Mouse (Mus musculus): Measurements from ENCODE around the gene Sdhc. TPM values are rescaled to one million over a fixed set of nuclear protein-coding genes. Genes with fewer than 3 reads are reported as not detected.

Gene Sdhc
- total and polyA plus RNA-seq, 3 experiments, result 40.5 to 225 (median 158) TPM

DNA sequence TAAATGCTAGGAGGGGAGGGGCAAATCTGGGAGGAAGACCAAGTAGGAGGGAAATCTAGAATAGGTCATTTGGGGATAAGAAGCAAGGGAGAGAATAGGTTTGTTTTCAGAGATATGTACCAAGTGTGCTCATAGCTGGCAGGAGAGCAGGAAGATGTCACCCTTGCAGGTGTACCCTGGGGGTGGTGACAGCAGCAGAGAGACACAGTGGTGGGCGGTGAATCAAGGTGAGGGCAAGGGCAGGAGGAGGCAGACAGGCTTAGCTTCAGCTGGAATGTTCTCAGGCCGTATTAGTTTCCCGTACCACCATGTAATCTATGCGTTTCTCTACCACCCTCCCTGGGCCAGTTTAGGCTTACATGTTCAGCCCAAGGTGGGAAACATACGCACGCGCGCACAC is 22.4 kb upstream of the Sdhc start:
- no peak overlapping the region for H3K4me3 ChIP-seq (ENCODE audit: low read depth, low read length)
- no peak for ATAC-seq (ENCODE audit: extremely low read depth, insufficient number of reproducible peaks, low FRiP score, poor library complexity, severe bottlenecking)
- H3K27me3 ChIP-seq (ENCODE audit: insufficient read depth, low read length), result peaks cover 38% of the 10 kb centered on the region
- H3K4me1 ChIP-seq (ENCODE audit: insufficient read depth, low read depth, low read length), result no peaks in the 10 kb centered on the region
- TF ChIP-seq TAL1 (conservative IDR thresholded peaks at IDR 0.05; ENCODE audit: low read depth, low read length), result no peak
- TF ChIP-seq CTCF (IDR thresholded peaks at IDR 0.05; ENCODE audit: low read depth, low read length), result no peak
- TF ChIP-seq GATA1 (IDR thresholded peaks at IDR 0.05; ENCODE audit: borderline replicate concordance, low read length), result no peak
- no peak for TF ChIP-seq POLR2AphosphoS5 (IDR thresholded peaks at IDR 0.05; ENCODE audit: insufficient replicate concordance, low read depth, low read length)
- no peak for TF ChIP-seq GATA2 (IDR thresholded peaks at IDR 0.05; ENCODE audit: borderline replicate concordance, low read depth, low read length)
- no peaks in the 10 kb centered on the region for H3K9me3 ChIP-seq (replicated peaks)
- H3K36me3 ChIP-seq (replicated peaks), result no peaks in the 10 kb centered on the region
- DNase-seq (ENCODE audit: low spot score), result no peak

DNA sequence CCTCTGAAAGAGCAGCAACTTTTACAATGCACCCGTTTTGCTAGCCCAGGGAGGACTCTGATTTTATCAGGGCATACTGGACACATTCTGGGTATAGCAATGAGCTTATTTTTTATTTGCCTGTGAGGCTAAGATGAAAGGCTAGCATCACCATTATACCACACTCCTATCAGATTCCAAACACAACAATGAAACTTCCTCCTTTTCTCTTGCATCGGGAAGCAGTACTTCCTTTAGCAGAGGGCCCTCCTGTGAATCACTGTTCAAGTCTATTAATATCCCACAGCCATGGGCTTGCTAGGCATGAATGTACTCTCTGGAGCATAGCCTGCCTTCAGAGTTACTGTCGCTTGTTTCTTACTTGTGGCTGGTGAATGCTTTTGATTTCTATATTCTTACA is 20.7 kb upstream of the Sdhc start:
- DNase-seq (ENCODE audit: low spot score), result no peak
- TF ChIP-seq POLR2AphosphoS5 (IDR thresholded peaks at IDR 0.05; ENCODE audit: insufficient replicate concordance, low read depth, low read length), result no peak
- no peak for TF ChIP-seq CTCF (IDR thresholded peaks at IDR 0.05; ENCODE audit: low read depth, low read length)
- no peak for TF ChIP-seq TAL1 (conservative IDR thresholded peaks at IDR 0.05; ENCODE audit: low read depth, low read length)
- no peak for TF ChIP-seq GATA1 (IDR thresholded peaks at IDR 0.05; ENCODE audit: borderline replicate concordance, low read length)
- TF ChIP-seq GATA2 (IDR thresholded peaks at IDR 0.05; ENCODE audit: borderline replicate concordance, low read depth, low read length), result no peak
- no peak overlapping the region for H3K4me3 ChIP-seq (ENCODE audit: low read depth, low read length)
- no peaks in the 10 kb centered on the region for H3K36me3 ChIP-seq (replicated peaks)
- H3K4me1 ChIP-seq (ENCODE audit: insufficient read depth, low read depth, low read length), result no peaks in the 10 kb centered on the region
- H3K27me3 ChIP-seq (ENCODE audit: insufficient read depth, low read length), result peaks cover 30% of the 10 kb centered on the region
- no peaks in the 10 kb centered on the region for H3K9me3 ChIP-seq (replicated peaks)
- ATAC-seq (ENCODE audit: extremely low read depth, insufficient number of reproducible peaks, low FRiP score, poor library complexity, severe bottlenecking), result no peak

GRCm38 (mm10) chr1:171169913-171170312 is 19.5 kb upstream of the Sdhc start:
- H3K4me1 ChIP-seq (ENCODE audit: insufficient read depth, low read depth, low read length), result no peaks in the 10 kb centered on the region
- TF ChIP-seq POLR2AphosphoS5 (IDR thresholded peaks at IDR 0.05; ENCODE audit: insufficient replicate concordance, low read depth, low read length) (no peak), TAL1 (conservative IDR thresholded peaks at IDR 0.05; ENCODE audit: low read depth, low read length) (no peak), GATA2 (IDR thresholded peaks at IDR 0.05; ENCODE audit: borderline replicate concordance, low read depth, low read length) (no peak), CTCF (IDR thresholded peaks at IDR 0.05; ENCODE audit: low read depth, low read length) (no peak)
- no peaks in the 10 kb centered on the region for H3K36me3 ChIP-seq (replicated peaks)
- peaks cover 33% of the 10 kb centered on the region for H3K27me3 ChIP-seq (ENCODE audit: insufficient read depth, low read length)
- no peak for ATAC-seq (ENCODE audit: extremely low read depth, insufficient number of reproducible peaks, low FRiP score, poor library complexity, severe bottlenecking)
- H3K4me3 ChIP-seq (ENCODE audit: low read depth, low read length), result no peak overlapping the region
- H3K9me3 ChIP-seq (replicated peaks), result no peaks in the 10 kb centered on the region
- DNase-seq (ENCODE audit: low spot score), result no peak

DNA sequence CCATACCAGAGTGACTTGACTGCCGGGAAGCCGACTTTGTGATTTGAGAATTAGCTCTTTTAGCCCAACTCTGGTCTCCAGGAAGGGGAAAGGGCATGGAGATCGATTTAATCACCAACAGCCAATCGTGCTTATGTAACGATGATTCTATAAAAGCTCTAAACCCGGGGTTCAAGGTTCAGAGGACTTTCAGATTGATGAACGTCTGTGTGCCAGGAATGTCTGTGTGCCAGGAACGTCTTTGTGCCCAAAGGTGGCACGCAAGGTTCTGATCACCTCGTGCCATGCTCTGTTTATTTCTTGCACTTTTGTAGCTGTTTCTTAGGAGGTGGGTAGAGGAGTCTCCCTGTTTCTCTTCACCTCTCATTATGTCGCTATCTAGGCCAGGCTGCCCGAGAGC is 18.5 kb upstream of the Sdhc start:
- no peaks in the 10 kb centered on the region for H3K36me3 ChIP-seq (replicated peaks)
- TF ChIP-seq CTCF (IDR thresholded peaks at IDR 0.05; ENCODE audit: low read depth, low read length) (no peak), TAL1 (conservative IDR thresholded peaks at IDR 0.05; ENCODE audit: low read depth, low read length) (no peak), GATA2 (IDR thresholded peaks at IDR 0.05; ENCODE audit: borderline replicate concordance, low read depth, low read length) (no peak), POLR2AphosphoS5 (IDR thresholded peaks at IDR 0.05; ENCODE audit: insufficient replicate concordance, low read depth, low read length) (no peak), GATA1 (IDR thresholded peaks at IDR 0.05; ENCODE audit: borderline replicate concordance, low read length) (no peak)
- no peaks in the 10 kb centered on the region for H3K4me1 ChIP-seq (ENCODE audit: insufficient read depth, low read depth, low read length)
- DNase-seq (ENCODE audit: low spot score) (no peak), ATAC-seq (ENCODE audit: extremely low read depth, insufficient number of reproducible peaks, low FRiP score, poor library complexity, severe bottlenecking) (no peak)
- H3K4me3 ChIP-seq (ENCODE audit: low read depth, low read length), result no peak overlapping the region
- H3K9me3 ChIP-seq (replicated peaks), result no peaks in the 10 kb centered on the region
- peaks cover 30% of the 10 kb centered on the region for H3K27me3 ChIP-seq (ENCODE audit: insufficient read depth, low read length)

DNA sequence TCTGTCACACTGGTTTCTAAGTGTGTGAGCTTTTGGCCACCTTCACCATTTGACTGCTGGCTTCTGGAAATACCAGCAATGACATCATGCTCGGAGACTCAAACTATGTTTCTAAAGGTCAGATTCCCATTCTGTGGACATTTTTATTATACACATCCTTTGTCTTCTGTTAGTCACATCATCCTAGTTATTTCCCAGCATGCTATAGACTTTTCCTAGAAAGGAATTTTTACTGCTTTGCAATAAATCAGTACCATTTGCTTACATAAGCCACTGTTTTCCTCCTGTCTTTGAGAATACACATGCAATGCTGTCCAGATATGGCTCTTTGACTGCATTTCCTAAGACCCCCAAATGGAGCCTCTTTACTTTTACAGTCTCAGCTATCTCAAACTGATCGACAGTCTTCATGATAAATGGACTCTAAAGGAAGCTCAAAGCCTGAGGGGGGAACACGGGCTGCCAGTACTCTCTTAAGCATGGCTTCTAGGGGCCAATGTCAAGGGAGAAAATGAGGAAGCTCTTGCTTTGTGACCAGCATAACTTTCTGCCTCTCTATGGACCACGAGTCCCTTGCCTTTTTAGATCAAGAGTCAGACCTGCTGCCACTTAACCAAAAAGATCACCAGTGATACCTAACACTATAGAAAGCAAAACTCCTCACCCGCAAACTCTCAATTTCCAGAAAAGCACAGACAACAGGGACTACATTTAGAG is 15.4 kb upstream of the Sdhc start:
- no peak for ATAC-seq (ENCODE audit: extremely low read depth, insufficient number of reproducible peaks, low FRiP score, poor library complexity, severe bottlenecking)
- Histone ChIP-seq H3K4me3 (ENCODE audit: low read depth, low read length) (no peak overlapping the region), H3K27me3 (ENCODE audit: insufficient read depth, low read length) (peaks cover 13% of the 10 kb centered on the region), H3K36me3 (replicated peaks) (no peaks in the 10 kb centered on the region), H3K4me1 (ENCODE audit: insufficient read depth, low read depth, low read length) (no peaks in the 10 kb centered on the region), H3K9me3 (replicated peaks) (no peaks in the 10 kb centered on the region)
- TF ChIP-seq GATA1 (IDR thresholded peaks at IDR 0.05; ENCODE audit: borderline replicate concordance, low read length) (no peak), POLR2AphosphoS5 (IDR thresholded peaks at IDR 0.05; ENCODE audit: insufficient replicate concordance, low read depth, low read length) (no peak), TAL1 (conservative IDR thresholded peaks at IDR 0.05; ENCODE audit: low read depth, low read length) (no peak), GATA2 (IDR thresholded peaks at IDR 0.05; ENCODE audit: borderline replicate concordance, low read depth, low read length) (no peak), CTCF (IDR thresholded peaks at IDR 0.05; ENCODE audit: low read depth, low read length) (no peak)
- DNase-seq (ENCODE audit: low spot score), result no peak

DNA sequence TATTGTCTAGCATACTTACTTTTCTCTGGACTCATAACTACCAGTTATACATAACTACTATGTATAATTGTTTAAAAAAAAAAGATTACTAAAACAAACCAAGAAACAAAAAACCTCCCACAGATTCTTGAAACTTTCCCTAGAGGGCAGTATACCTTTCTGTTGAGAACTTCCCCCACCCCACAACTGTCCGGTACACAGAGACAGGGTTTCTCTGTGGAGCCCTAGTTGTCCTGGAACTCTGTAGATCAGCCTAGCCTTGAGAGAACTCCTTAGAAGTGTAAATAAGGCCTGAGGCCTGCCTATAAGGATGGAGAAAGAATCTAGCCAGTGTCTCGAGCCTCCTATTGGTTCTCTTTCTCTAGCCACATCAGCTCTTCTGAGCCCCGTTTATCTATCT is 13.9 kb upstream of the Sdhc start:
- Histone ChIP-seq H3K27me3 (ENCODE audit: insufficient read depth, low read length) (peaks cover 21% of the 10 kb centered on the region), H3K9me3 (replicated peaks) (no peaks in the 10 kb centered on the region), H3K36me3 (replicated peaks) (no peaks in the 10 kb centered on the region), H3K4me3 (ENCODE audit: low read depth, low read length) (no peak overlapping the region), H3K4me1 (ENCODE audit: insufficient read depth, low read depth, low read length) (no peaks in the 10 kb centered on the region; the same call in 1 of the 2 replicates)
- TF ChIP-seq GATA2 (IDR thresholded peaks at IDR 0.05; ENCODE audit: borderline replicate concordance, low read depth, low read length), result no peak
- no peak for TF ChIP-seq POLR2AphosphoS5 (IDR thresholded peaks at IDR 0.05; ENCODE audit: insufficient replicate concordance, low read depth, low read length)
- TF ChIP-seq CTCF (IDR thresholded peaks at IDR 0.05; ENCODE audit: low read depth, low read length), result no peak
- TF ChIP-seq TAL1 (conservative IDR thresholded peaks at IDR 0.05; ENCODE audit: low read depth, low read length), result no peak
- DNase-seq (ENCODE audit: low spot score), result no peak
- ATAC-seq (ENCODE audit: extremely low read depth, insufficient number of reproducible peaks, low FRiP score, poor library complexity, severe bottlenecking), result no peak

Data from G1E (cell line).